Mouse (Mus musculus): ENCODE measurements around the gene Pygm.
A peak's percentile ranks its signal among the peaks of the same experiment; 100 is the strongest.

Pygm gene

DNA sequence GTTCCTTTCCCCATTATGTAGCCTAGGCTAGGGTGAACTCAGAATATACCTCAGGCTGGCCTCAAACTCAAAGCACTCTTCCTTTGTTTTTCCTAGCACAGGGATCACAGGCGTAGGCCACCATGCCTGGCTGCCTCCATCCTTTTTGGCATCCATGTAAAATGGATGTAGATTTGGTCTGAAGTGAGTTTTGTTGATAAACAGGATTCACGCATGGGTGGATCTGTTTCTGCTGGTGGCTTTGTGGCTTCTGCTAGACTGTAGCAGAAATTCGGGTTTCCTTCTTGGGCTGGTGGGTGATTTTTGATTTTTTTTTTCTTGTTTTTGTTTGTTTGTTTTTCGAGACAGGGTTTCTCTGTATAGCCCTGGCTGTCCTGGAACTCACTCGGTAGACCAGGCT, 25.7 kb downstream of the Pygm start:
- no peak for DNase-seq (ENCODE audit: low spot score)

DNA sequence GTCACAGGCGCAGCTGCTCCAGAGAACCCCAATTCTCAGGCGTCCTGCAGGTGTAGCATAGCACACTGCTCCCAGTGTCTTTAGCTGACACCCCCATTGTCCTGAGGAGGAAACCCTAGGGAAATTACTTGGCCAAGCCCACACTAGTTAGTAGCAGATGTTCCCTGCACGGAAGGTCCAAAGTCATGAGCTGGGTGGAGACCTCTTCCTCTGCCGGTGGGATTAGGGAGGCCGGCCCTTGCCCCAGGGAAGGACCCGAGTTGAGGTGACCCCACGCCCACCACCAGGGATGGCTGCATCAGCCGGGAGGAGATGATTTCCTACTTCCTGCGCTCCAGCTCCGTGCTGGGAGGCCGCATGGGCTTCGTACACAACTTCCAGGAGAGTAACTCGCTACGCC, 28.6 kb downstream of the Pygm start:
- no peak for DNase-seq (ENCODE audit: low spot score)

DNA sequence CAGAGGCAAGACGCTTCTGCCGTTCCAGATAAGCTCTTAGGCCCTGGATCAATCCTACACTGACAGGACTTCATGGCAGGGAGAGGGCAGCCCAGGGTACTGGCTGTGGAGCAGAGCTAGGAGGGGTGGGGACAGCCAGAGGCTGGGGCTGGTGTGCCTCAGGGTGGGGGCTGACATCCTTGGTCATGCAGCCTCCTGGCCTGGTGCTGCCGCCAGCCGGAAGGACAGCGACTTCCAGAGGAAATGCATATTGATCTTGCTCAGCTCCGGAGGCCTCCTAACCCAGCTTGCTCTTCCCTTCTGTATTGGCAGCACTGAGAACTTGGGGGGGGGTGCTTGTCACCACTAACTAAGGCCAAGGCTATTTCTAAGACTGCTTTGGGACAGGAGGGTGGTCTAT, 31.3 kb downstream of the Pygm start:
- no peak for DNase-seq (ENCODE audit: low spot score)

DNA sequence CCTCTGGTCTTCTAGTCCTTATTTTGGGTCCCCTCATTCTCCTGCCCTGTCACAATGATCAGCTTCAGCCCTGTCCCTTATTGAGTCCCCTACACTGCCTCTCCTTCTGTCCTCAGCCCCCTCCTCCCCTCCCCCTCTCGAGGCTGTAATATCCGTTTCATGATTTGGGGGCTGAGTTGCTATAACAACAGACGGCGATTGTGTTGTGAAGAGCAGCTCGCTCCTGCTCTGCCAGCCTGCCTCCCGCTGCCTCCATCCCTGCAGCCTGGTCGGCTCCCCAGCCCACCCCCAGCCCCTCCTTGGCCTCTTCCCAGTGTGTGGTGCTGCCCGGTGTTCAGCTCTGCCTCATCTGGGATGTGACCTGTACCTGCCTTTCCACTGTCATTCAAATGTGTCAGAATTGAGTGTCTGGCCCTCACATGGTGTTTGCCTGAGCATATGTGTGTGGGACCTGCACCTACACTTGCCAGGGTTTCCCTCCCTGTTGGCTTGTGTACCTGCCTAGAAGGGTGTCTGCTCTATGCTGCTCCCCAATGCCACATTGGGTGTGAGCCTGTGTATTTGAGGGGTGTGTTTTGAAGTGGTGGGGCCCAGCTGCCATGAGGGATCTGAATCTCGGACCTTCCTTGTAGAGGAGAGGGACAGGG, 32.0 kb downstream of the Pygm start:
- no peak for DNase-seq (ENCODE audit: low spot score)

DNA sequence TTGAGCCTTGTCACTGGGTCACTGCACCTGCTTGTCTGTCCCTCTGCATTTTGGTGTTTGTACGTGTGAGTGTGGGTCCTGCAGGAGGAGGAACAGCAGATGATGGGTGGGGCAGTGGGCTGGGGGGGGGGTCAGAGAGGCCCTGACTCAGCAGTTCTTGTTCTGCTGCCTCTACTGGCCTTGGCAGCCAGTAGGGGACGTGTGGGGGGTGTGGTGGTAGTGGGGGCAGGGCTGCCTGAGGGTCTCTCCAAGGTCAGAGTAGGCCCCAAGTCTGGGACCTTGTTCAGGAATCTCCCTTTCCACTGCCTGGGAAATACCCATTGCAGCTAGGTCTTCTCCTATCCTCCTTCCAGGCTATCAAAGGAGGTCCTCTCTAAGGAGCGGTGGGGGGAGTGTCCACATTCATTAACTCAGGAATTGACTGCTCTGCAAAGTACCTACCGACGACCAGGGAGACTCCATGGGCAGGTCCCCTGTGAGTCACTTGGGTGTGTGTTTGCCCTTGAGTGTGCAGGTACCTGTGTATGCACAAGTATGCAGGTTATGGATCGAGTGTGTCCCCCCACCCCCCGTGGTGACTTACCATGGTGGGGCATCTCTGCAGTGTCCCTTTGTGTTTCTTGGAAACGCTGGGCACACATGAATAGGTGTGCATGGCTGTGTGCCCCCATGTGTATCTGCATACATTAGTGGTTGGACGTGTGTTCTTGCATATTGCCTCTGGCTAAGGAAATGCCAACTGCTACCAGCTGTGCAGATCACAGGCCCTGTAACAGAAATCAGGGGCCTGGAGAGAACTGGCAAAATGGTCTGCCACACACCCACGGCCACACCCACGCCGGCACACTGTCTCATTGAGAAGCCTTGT, 32.9 kb downstream of the Pygm start:
- no peak for DNase-seq (ENCODE audit: low spot score)

DNA sequence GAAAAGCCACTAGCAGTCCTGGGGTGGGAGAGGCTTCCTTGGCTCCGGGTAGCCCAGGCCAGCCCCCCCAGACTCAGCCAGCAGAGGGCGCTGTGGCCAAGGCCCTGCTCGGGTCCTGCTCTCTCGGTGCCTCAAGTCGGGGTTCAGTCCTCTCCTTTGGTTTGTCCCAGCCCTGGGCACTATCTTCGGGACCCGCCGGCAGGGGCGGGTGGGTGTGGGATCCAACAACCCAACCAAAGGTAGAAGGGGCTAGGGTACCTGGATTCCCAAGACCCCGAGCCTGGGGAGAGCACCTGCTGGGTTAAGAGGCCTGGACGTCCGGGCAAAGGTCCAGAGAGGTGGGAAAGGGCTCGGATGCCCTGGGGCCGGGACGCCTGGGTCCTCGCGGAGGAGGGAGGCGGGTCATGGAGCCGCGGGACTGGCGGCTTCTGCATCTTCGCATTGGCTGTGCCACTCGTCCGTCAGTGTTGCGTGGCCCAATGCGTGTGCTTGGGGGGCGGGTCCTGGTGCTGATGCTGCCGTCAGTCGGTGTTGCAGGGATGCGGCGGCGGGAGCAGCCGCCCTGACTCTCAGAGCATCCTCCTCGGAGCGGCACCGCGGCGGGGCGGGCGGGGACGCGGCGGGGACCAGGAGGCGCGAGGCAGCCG, 34.2 kb downstream of the Pygm start, which contains the start of gene Nrxn2:
Gene Nrxn2, plus strand, starts transcription at position 499 of the 647 bp plus-strand sequence.
- DNase-seq (ENCODE audit: low spot score), result peak; percentile 76

DNA sequence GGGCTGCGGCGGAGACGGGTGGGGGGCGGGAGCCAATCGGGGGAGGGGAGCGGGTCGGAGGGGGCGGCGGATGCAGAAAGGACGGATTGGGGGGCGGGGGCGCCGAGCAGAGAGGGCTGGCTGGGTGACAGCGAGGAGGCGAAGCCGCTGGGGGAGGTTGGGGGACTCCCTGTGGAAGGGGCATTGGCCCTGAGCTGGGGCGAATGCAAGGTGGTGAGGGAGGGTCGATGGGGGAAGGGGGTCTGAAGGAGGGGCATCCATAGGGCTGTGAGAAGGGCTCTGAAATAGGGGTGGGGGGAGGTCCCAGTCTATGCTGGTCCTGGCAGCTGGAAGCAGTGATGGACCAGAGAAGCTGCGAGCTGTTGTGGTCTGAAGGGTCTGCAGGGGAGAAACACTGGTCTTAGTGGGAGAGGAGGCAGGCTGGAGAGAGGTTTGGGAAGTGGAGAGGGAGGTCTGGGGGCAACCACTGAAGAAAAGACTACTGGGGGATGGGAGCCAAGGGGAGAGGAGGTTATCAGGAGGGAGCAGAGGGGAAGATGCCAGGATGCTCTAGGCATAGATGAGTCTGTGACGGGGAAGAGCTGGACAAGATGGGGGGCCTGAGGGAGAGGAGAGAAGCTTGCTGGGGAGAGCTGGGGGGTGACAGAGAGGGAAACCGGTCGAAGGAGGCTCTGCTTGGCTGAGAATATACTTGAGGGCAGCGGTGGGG, 34.9 kb downstream of the Pygm start:
- DNase-seq (ENCODE audit: low spot score), result no peak

DNA sequence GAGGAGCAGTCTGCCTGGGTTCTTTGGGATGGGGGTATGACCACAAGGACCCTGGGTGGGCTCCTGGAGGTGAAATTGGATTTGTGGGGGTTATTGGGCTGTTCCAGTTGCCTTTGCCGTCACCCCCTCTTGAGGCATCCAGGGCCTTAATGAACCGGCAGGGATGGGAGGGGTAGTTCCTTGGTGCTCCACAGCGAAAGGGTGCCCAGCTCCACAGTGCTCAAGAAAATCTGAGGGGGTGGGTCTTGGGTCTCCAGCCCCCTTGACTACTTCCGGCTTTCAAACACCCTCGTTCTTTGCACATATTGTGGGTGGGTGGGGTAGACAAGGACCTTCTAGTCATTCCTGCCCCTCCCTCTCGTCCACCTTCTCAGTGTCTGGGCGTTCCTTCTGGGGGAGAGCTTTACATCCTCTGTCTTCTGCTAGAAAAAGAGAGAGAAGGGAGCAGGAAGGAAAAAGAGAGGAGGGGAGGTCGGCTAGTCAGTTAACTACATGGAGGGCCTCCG, 35.7 kb downstream of the Pygm start:
- no peak for DNase-seq (ENCODE audit: low spot score)

DNA sequence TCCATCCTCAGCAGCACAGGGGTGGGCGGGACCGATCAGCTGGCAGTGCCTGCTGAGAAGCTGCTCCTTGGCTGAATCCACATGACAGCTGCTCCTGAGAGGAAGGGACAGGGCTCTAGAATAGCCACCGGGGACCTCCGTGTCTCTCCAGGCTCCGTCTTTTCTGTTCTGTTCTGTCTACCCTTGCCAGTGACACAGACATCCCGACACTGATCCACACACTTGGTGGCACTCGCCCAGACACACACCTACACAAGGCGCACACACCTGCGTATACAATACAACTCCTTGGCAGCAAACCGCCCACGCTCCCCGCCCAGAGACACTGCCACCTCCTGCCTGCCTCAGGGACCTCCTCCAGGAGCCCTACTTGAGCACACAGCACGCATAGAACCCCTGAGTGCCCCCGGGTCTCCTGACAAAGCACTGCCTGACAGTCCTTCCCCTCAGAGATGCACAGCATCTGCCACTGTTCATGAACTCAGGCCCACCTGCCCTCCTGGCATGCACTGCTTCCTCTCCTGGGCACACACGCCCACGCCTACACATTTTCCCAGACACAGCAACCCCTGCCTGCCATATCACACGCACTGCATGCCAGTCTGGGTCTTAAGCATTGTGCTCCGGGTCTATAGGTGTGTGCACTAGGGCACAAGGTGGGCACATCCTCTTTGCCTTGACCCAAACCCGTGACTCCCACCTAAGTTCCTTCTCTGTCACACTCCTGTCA, 36.4 kb downstream of the Pygm start:
- no peak for DNase-seq (ENCODE audit: low spot score)

DNA sequence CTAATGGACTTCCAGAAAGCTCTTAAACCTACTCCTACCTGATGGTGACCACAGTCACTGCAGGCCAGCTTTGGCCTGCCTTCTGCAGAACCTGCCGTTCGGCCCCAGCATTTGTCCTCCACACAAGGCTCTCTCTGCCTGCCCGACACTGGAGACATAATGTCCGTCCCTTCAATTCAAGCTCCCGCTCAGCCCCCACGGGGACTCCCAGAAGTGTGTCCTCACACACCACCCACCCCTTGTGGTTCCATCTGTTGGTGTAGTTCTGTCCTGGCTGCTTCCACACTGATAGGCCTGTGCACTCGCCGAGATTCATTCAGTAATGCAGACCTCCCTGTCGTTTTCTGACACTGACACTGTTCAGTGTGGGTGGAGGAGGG, 37.0 kb downstream of the Pygm start:
- DNase-seq (ENCODE audit: low spot score), result no peak

DNA sequence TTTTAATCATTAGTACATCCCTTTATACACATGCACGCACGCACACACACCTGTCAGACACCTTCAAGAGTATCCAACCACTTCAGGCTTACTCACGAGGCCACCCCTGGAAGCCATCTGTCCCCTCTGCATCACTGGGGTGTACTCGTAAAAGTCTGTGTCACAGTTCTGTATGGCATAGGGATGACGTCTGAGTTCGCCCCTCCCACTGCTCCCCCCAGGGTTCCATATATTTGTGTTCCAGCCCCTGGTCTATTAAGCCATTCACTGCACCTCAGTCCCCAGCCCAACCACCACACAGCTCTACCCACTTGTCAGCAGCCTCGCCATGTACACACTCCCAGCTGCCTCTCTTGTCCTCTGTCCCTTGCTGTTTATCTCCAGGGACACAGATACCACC, 37.8 kb downstream of the Pygm start:
- no peak for DNase-seq (ENCODE audit: low spot score)

DNA sequence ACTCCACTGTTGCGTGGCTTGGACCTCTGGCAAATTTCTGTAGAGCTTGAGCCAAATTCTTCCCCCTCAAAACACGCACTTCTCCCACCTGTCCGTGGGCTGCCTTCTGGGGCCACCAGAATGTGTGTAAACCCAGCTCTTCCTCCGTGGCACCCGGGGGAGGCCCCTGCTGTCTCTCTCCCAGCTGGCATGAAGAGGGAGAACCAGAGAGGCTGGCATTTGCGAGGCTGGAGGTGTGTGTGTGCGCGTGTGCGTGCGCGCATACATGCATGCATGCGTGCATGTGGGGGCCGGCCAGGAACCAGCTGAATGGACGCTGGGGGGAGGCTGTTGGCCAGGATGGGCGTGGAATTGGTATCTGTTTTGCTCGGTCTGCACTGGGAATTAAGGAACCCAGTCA, 39.0 kb downstream of the Pygm start:
- DNase-seq (ENCODE audit: low spot score), result no peak

DNA sequence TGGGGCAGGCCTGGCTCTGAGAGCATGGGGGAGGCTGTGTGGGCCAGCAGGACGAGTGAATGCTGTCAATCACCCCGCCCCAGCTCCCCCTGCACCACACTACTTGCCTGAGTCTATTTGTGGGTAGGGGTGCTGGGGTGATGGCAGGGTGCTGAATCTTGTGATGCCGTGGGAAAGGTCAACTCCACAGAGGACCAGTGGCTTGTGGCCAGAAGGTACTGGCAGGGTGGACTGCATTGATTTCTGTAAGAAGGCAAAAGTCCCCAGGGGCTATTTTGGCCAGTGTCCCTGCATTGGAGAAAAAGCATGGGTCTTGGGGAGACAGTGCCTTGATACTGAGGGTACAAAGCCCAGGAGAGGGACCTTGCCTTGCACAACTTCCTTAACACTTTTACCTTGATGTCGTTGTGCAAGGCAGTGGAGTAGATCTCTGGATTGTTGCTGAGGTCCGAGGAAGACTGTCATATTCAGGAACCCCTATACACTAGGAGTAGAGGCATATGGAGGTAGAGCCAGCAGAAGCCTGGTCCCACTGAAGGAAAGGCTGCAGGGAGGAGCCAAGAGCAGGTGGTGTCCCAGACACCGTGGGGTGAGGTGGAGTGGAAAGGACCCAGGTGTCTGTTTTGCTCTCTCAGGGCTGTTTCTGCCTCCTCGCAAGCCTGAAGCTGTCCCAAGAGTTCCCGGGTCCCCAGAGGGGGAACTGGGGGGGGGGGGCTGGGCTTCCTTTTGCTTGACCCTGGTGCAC, 40.1 kb downstream of the Pygm start:
- no peak for DNase-seq (ENCODE audit: low spot score)

DNA sequence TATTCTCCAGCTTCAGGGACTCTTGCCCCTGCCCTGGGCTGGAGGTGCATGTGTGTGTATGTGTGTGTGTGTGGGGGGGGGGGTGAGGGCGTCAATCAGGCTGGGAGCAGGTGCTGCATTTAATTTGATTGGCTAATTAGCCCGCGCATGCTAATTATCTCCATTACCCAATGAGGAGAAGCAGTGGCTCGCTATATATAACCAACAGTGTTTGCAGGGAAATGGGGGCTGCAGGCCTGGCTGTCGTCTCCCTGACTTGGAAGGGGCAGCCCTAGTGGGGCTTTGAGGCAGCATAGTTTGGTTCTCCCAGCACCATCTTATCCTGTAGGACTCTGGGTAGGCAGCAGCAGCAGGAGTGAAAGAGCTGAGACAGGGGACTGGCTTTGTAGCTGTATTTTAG, 41.4 kb downstream of the Pygm start:
- DNase-seq (ENCODE audit: low spot score), result no peak

DNA sequence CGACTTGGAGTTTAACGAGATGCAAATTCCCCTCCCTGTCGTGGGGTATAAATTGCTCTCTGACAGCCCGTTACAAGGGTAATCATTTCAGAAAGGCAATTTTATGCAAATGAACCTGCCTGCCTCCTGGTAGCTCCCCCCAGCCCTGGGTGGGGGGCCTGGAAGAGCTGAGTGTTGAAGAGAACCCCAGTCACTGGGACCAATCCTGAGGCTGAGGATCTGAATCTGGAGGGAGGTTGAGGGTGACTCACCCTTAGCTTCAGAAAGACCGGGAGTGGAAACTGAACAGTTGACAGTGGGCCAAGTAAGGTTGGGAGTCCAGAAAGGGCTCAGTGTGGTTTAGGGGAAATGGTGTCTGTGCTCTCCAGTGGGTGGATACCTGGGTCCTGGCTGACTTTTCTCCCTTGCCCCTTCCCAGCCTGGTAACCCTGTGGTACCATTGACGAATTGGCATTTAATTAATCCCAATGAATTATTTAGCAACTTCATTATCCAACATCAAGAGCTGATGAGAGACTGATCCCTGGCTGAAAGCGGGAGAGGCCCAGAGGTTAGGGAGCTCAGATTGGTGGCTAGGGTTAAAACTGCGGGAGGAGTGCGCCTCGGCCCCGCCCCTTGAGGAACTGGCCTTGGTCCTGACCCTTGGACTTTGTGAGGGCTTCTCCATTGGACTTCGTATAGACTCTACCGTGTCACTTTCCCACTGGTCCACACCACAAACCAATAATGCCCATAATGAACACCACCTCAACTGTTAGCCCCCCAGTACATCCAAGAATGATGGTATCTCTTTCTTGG, 42.7 kb downstream of the Pygm start:
- peak; percentile 53 for DNase-seq (ENCODE audit: low spot score)

DNA sequence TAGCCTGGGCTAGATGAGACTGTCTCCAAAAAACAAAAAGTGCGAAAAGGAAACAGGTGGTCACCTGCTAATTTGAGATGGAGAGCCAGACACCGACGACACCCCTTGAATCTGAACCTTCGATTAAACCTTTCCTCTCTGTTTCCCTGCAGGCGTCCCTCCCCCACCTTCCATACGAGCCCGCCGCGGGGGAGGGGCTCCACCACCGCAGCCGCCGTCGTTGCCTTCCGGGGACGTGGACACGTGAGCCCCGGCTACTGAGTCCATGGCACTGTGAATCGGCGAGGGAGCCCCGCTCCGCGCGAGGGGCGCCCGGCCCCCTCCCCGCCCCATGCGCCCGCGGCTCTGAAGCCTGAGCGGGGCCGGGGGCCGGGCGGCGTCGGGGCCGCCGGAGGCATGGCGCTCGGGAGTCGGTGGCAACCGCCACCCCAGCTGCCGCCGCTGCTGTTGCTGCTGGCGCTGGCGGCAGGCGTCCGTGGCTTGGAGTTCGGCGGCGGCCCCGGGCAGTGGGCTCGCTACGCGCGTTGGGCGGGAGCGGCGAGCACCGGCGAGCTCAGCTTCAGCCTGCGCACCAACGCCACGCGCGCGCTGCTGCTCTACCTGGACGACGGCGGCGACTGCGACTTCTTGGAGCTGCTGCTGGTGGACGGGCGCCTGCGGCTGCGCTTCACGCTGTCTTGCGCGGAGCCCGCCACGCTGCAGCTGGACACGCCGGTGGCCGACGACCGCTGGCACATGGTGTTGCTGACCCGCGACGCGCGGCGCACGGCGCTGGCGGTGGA, 43.6 kb downstream of the Pygm start:
- peak; percentile 62 for DNase-seq (ENCODE audit: low spot score)

DNA sequence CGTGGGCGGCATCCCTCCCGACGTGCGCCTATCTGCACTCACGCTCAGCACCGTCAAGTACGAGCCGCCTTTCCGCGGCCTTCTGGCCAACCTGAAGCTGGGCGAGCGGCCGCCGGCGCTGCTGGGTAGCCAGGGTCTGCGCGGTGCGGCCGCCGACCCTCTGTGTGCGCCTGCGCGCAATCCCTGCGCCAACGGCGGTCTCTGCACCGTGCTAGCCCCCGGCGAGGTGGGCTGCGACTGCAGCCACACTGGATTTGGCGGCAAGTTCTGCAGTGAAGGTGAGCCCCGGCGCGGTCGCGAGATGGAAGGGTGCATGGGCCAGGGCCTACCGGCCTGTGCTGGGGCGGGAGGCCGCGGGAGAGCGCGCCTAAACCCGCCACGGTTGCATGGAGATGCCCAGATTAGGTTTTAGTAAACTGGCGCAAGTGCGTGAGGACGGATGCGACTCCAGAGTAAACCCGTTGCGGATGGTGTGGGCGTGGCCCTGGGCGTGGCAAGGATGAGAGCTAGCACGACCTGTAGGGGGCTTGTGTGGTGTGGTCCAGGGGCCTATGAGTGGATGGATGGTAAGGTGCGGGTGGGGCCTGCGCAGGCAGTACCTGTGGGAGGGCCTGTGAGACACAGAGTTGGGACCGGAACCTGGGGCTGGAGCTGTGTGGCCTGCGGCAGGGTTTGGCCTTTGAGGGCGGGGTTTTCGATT, 44.5 kb downstream of the Pygm start:
- no peak for DNase-seq (ENCODE audit: low spot score)

DNA sequence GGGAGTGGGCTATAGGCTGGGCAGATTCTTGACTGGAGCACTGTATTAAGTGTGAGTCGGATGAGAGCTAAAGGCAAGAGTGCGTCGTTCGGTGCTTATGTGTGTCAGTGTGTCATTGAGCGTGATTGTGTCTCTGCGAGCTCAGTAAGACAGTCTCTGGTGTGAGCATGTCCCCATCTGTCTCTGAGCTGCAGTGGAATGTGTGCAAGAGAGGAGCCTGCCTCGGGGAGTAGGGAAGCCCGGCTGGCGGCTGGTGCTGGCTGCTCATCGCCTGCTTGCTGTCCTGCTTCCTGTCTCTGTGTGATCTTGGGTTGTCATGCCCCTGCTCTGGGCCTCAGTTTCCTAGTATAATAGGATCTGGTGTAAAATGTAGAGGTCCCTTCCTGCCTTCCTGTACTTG, 58.8 kb downstream of the Pygm start:
- no peak for DNase-seq (ENCODE audit: low spot score)
